Mouse (Mus musculus): ENCODE measurements around the gene Bscl2. TPM values are rescaled to one million over a fixed set of nuclear protein-coding genes. Genes with fewer than 3 reads are reported as not detected.
"Not testable (repeated sequence)": the region's sequence is repeated elsewhere in the genome, so short reads cannot be mapped to it uniquely, and the experiment has no call there.

The Bscl2 gene
- polyA plus RNA-seq, 1 experiment from 2014 or later = 55.3 TPM

GRCm38 (mm10) chr19:8888511-8889385 lies 51.5 kb downstream of the Bscl2 start, which contains the start of the genes 1810009A15Rik and Gm49416:
Gene 1810009A15Rik (plus strand): TSS chr19:8888853.
Gene Gm49416 (plus strand): TSS chr19:8888926.
- peak within 1 kb of the TSS; percentile 87 for H3K27ac ChIP-seq (ENCODE audit: low read depth, low read length)
- no peaks in the 10 kb centered on the region for H3K9me3 ChIP-seq (ENCODE audit: control insufficient read depth, low read length)
- under 1% methylated on average over 58 of the region's 58 CpGs for WGBS
- no peaks in the 10 kb centered on the region for H3K27me3 ChIP-seq (ENCODE audit: control insufficient read depth, insufficient read depth, low read length)
- peak within 1 kb of the TSS; percentile 84 for H3K9ac ChIP-seq (ENCODE audit: low read length)
- H3K4me1 ChIP-seq (ENCODE audit: control insufficient read depth, insufficient read depth, low read length) = peaks cover 8% of the 10 kb centered on the region
- H3K4me2 ChIP-seq (ENCODE audit: low read depth) = peak within 1 kb of the TSS; percentile 80
- DNase-seq (ENCODE audit: low spot score) (peak; percentile 95), ATAC-seq (ENCODE audit: insufficient read depth, low FRiP score, low TSS enrichment) (peak; percentile 95)
- 0 out of 2 replicates have a peak, but pooled peaks cover 2% of the 10 kb centered on the region for H3K36me3 ChIP-seq (ENCODE audit: control insufficient read depth, insufficient read depth, low read length)
- H3K4me3 ChIP-seq (ENCODE audit: low read depth, low read length) = peak within 1 kb of the TSS; percentile 68

- H3K4me1 ChIP-seq (ENCODE audit: control insufficient read depth, insufficient read depth, low read length) = peaks cover 9% of the 10 kb centered on the region
- H3K27ac ChIP-seq (ENCODE audit: low read depth, low read length) = peak within 1 kb of the TSS; percentile 36; the same call in 1 of the 2 replicates
- peak within 1 kb of the TSS; percentile 66 for H3K9ac ChIP-seq (ENCODE audit: low read length)
- ATAC-seq (ENCODE audit: insufficient read depth, low FRiP score, low TSS enrichment) (peak; percentile 63), DNase-seq (ENCODE audit: low spot score) (peak; percentile 89)
- no peaks in the 10 kb centered on the region for H3K27me3 ChIP-seq (ENCODE audit: control insufficient read depth, insufficient read depth, low read length)
- H3K4me3 ChIP-seq (ENCODE audit: low read depth, low read length) = peak within 1 kb of the TSS; percentile 49
- H3K4me2 ChIP-seq (ENCODE audit: low read depth) = peak within 1 kb of the TSS; percentile 60
- H3K9me3 ChIP-seq (ENCODE audit: control insufficient read depth, low read length) = no peaks in the 10 kb centered on the region
- WGBS = 3% methylated on average over 54 of the region's 54 CpGs
- peaks cover 8% of the 10 kb centered on the region for H3K36me3 ChIP-seq (ENCODE audit: control insufficient read depth, insufficient read depth, low read length)
Observed at GRCm38 (mm10) chr19:8892829-8893766, 55.8 kb downstream of the Bscl2 start, which contains the start of gene Ints5. Gene Ints5 (plus strand): TSS chr19:8893005.

GRCm38 (mm10) chr19:8895397-8895960 lies 58.2 kb downstream of the Bscl2 start:
- Histone ChIP-seq H3K9me3 (ENCODE audit: control insufficient read depth, low read length) (no peaks in the 10 kb centered on the region), H3K36me3 (ENCODE audit: control insufficient read depth, insufficient read depth, low read length) (peaks cover 7% of the 10 kb centered on the region), H3K4me2 (ENCODE audit: low read depth) (no peak overlapping the region), H3K27me3 (ENCODE audit: control insufficient read depth, insufficient read depth, low read length) (no peaks in the 10 kb centered on the region), H3K9ac (ENCODE audit: low read length) (no peak overlapping the region), H3K4me1 (ENCODE audit: control insufficient read depth, insufficient read depth, low read length) (peaks cover 18% of the 10 kb centered on the region), H3K27ac (ENCODE audit: low read depth, low read length) (no peak overlapping the region), H3K4me3 (ENCODE audit: low read depth, low read length) (no peak overlapping the region)
- 92% methylated on average over 9 of the region's 9 CpGs for WGBS
- ATAC-seq (ENCODE audit: insufficient read depth, low FRiP score, low TSS enrichment) (no peak), DNase-seq (ENCODE audit: low spot score) (no peak)

GRCm38 (mm10) chr19:8896231-8896630 lies 59.0 kb downstream of the Bscl2 start:
- not testable (repeated sequence) for H3K36me3 ChIP-seq (ENCODE audit: control insufficient read depth, insufficient read depth, low read length); DNase-seq (ENCODE audit: low spot score); ATAC-seq (ENCODE audit: insufficient read depth, low FRiP score, low TSS enrichment); H3K27ac ChIP-seq (ENCODE audit: low read depth, low read length); H3K4me2 ChIP-seq (ENCODE audit: low read depth); H3K9me3 ChIP-seq (ENCODE audit: control insufficient read depth, low read length); H3K4me3 ChIP-seq (ENCODE audit: low read depth, low read length); H3K27me3 ChIP-seq (ENCODE audit: control insufficient read depth, insufficient read depth, low read length); H3K9ac ChIP-seq (ENCODE audit: low read length)
- H3K4me1 ChIP-seq (ENCODE audit: control insufficient read depth, insufficient read depth, low read length) = peaks cover 18% of the 10 kb centered on the region
- WGBS = 90% methylated on average over 5 of the region's 5 CpGs

- Histone ChIP-seq H3K4me1 (ENCODE audit: control insufficient read depth, insufficient read depth, low read length) (peaks cover 18% of the 10 kb centered on the region), H3K9ac (ENCODE audit: low read length) (peak overlapping the region; percentile 46), H3K4me3 (ENCODE audit: low read depth, low read length) (peak overlapping the region; percentile 88), H3K4me2 (ENCODE audit: low read depth) (peak overlapping the region; percentile 48), H3K27ac (ENCODE audit: low read depth, low read length) (peak overlapping the region; percentile 70)
- 29% methylated on average over 21 of the region's 21 CpGs for WGBS
- peak; percentile 41 for ATAC-seq (ENCODE audit: insufficient read depth, low FRiP score, low TSS enrichment)
- H3K27me3 ChIP-seq (ENCODE audit: control insufficient read depth, insufficient read depth, low read length); H3K9me3 ChIP-seq (ENCODE audit: control insufficient read depth, low read length); H3K36me3 ChIP-seq (ENCODE audit: control insufficient read depth, insufficient read depth, low read length): not testable (repeated sequence)
- DNase-seq (ENCODE audit: low spot score) = peak; percentile 55
Observed at GRCm38 (mm10) chr19:8897211-8897864, 60.1 kb downstream of the Bscl2 start.

- peak within 1 kb of the TSS; percentile 88 for H3K4me3 ChIP-seq (ENCODE audit: low read depth, low read length)
- no peaks in the 10 kb centered on the region for H3K27me3 ChIP-seq (ENCODE audit: control insufficient read depth, insufficient read depth, low read length)
- H3K9ac ChIP-seq (ENCODE audit: low read length) = peak within 1 kb of the TSS; percentile 94
- DNase-seq (ENCODE audit: low spot score) = peak; percentile 95
- peaks cover 11% of the 10 kb centered on the region for H3K36me3 ChIP-seq (ENCODE audit: control insufficient read depth, insufficient read depth, low read length)
- peak within 1 kb of the TSS; percentile 63 for H3K4me2 ChIP-seq (ENCODE audit: low read depth)
- H3K4me1 ChIP-seq (ENCODE audit: control insufficient read depth, insufficient read depth, low read length) = peaks cover 18% of the 10 kb centered on the region
- ATAC-seq (ENCODE audit: insufficient read depth, low FRiP score, low TSS enrichment) = peak; percentile 99
- no peaks in the 10 kb centered on the region for H3K9me3 ChIP-seq (ENCODE audit: control insufficient read depth, low read length)
- WGBS = under 1% methylated on average over 53 of the region's 53 CpGs
- H3K27ac ChIP-seq (ENCODE audit: low read depth, low read length) = peak within 1 kb of the TSS; percentile 70
Observed at GRCm38 (mm10) chr19:8897865-8898495, 60.7 kb downstream of the Bscl2 start, which contains the start of gene Ganab. Gene Ganab (plus strand): TSS chr19:8898071.

Data from neural tube, embryonic 11.5 days (tissue).